Mouse (Mus musculus) heart, embryonic 14.5 days (tissue): ENCODE results near the gene Pglyrp1. TPM values are rescaled to one million over a fixed set of nuclear protein-coding genes. Genes with fewer than 3 reads are reported as not detected.

Experiments
- ATAC-seq: fragments of 200-750 bp; cut with Nextera tagmentation; 2 replicates; pipeline ENCODE4 v1.8.0; 2017; ENCODE audit warnings: low read depth, moderate TSS enrichment; ENCODE audit not compliant: insufficient number of reproducible peaks, insufficient read depth, low FRiP score
- H3K27ac ChIP-seq, 2 experiments: fragments of 200-500 bp in 1 of 2; fragments of 300-500 bp in 1 of 2; sonication (generic) in 1 of 2; replicated peaks in 1 of 2; 2 replicates each; pipeline ENCODE4 v1.5.1; 2012 to 2014; ENCODE audit warnings: low read depth in 2 of 2, low read length in 2 of 2, control low read depth in 1 of 2, mild to moderate bottlenecking in 1 of 2, mixed read lengths in 1 of 2; ENCODE audit not compliant: control insufficient read depth in 1 of 2, insufficient read depth in 1 of 2
- H3K27me3 ChIP-seq: fragments of 300-500 bp; sonication (generic); 2 replicates; pipeline ENCODE4 v1.6.1; 2014; ENCODE audit warnings: mild to moderate bottlenecking, low read length, control low read depth; ENCODE audit not compliant: control insufficient read depth, insufficient read depth
- H3K36me3 ChIP-seq: fragments of 300-500 bp; sonication (generic); 2 replicates; pipeline ENCODE4 v1.6.1; 2014; ENCODE audit warnings: mild to moderate bottlenecking, control low read depth, low read length, mixed read lengths; ENCODE audit not compliant: control insufficient read depth, insufficient read depth
- H3K4me1 ChIP-seq, 2 experiments: fragments of 200-500 bp in 1 of 2; fragments of 300-500 bp in 1 of 2; sonication (generic) in 1 of 2; 2 replicates each; pipeline ENCODE4 v1.6.1; 2012 to 2014; ENCODE audit warnings: low read length in 2 of 2, control low read depth in 1 of 2, mixed read lengths in 1 of 2; ENCODE audit not compliant: control insufficient read depth in 2 of 2, insufficient read depth in 2 of 2
- H3K4me2 ChIP-seq: fragments of 300-500 bp; sonication (generic); 2 replicates; pipeline ENCODE4 v1.6.1; 2014; ENCODE audit warnings: mild to moderate bottlenecking, low read length
- H3K4me3 ChIP-seq, 2 experiments: fragments of 200-500 bp in 1 of 2; fragments of 300-500 bp in 1 of 2; sonication (generic) in 1 of 2; 2 replicates each; pipeline ENCODE4 v1.5.1; 2012 to 2014; ENCODE audit warnings: low read length in 2 of 2, mild to moderate bottlenecking in 2 of 2, control low read depth in 1 of 2, low read depth in 1 of 2, moderate library complexity in 1 of 2; ENCODE audit not compliant: control insufficient read depth in 1 of 2, insufficient read depth in 1 of 2
- H3K9ac ChIP-seq: fragments of 300-500 bp; sonication (generic); 2 replicates; pipeline ENCODE4 v1.6.1; 2014; ENCODE audit warnings: mild to moderate bottlenecking, low read length
- H3K9me3 ChIP-seq: fragments of 300-500 bp; sonication (generic); 2 replicates; pipeline ENCODE4 v1.6.1; 2016; ENCODE audit warnings: low read length, control low read depth; ENCODE audit not compliant: control insufficient read depth
- WGBS: fragments of 180-500 bp; shearing (Covaris S2); extraction: QIAGEN DNeasy Blood & Tissue Kit; methylation state at CpG from one replicate; pipeline ENCODE4 v1.1.7; 2014; 5-methylcytosine and 5-hydroxymethylcytosine counted together
- polyA plus RNA-seq: library from polyadenylated mRNA; unstranded; fragments of >200 nt; fragmentation: Nextera tagmentation; extraction: Ambion mirVana; gene quantifications from 2 replicates; pipeline ENCODE4 v1.2.1, GENCODE M21; 2014

Pglyrp1 gene
- polyA plus RNA-seq, 1 experiment from 2014 or later = 1.8 TPM

DNA sequence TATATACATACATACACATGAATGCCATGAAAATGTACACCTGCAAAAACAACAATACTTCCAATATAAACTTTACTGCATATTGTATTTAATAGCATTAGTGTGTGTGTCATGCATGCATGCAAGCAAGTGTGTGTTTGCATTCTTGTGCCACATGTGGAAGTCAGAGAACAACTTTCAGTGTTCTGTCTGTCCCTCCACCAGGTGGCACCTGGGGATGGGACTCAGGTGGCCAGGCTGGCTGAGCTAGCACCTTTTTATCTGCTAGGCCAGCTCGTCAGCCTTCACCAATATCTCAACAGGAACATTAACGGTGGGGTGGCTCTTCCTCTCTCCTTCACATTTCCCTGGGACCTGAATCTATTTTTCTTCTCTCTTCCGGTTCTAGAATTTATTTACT, 31.4 kb downstream of the Pglyrp1 start:
- H3K9ac ChIP-seq = no peak overlapping the region
- H3K36me3 ChIP-seq = peaks cover 49% of the 10 kb centered on the region
- H3K27me3 ChIP-seq = no peaks in the 10 kb centered on the region
- H3K4me1 ChIP-seq = 0 out of 4 replicates have a peak, but pooled peaks cover 0 to under 1% of the 10 kb centered on the region in 2 experiments
- H3K4me3 ChIP-seq = no peak overlapping the region
- no peak for ATAC-seq
- no peak overlapping the region for H3K27ac ChIP-seq
- H3K9me3 ChIP-seq = no peaks in the 10 kb centered on the region
- 58% methylated on average over 3 of the region's 3 CpGs for WGBS
- H3K4me2 ChIP-seq = no peak overlapping the region

DNA sequence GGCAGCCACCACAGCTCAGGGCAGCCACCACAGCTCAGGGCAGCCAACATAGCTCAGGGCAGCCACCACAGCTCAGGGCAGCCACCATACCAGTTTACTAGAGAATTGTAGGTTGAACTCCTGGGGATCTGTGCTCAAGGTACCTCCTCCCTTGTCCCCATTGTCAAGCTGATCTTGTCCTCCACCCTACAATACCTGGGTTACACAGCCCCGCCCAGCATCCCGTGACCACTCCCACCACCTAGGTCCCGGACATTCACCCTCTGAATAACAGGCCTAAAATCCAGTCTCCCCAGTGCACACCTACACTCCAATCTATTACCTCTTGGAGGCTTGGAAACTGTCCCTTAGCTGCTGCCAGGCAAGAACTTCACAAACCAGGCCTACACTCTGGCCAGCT, 33.8 kb downstream of the Pglyrp1 start:
- WGBS = 86% methylated on average over 3 of the region's 3 CpGs
- no peak overlapping the region for H3K4me3 ChIP-seq
- H3K9ac ChIP-seq = no peak overlapping the region
- peaks cover 0 to 15% of the 10 kb centered on the region in 2 experiments; a peak in 2 of 4 replicates for H3K4me1 ChIP-seq
- ATAC-seq = no peak
- no peaks in the 10 kb centered on the region for H3K9me3 ChIP-seq
- H3K4me2 ChIP-seq = no peak overlapping the region
- H3K27me3 ChIP-seq = no peaks in the 10 kb centered on the region
- H3K27ac ChIP-seq = no peak overlapping the region
- H3K36me3 ChIP-seq = peaks cover 30% of the 10 kb centered on the region

DNA sequence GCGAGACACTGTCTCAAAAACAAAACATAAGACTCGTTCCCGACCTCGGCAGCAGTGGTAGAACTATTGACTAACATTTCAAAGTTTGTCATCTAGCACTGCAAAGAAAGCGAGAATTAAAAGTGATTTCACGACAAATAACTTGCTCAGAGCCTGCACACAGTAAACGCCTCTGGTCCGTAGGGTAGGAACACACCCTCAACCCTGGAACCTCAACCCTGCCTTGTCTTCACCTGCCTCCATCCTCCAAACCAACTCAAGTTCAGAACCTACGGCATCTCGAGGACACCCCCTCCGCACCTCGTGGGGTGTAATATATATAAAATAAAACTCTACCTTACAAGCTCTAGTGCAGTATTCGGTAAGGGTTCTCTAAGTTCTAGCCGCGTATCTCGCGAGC, 38.7 kb downstream of the Pglyrp1 start:
- Histone ChIP-seq H3K4me1 (peaks cover 2 to 20% of the 10 kb centered on the region in 2 experiments; a peak in 3 of 4 replicates), H3K36me3 (no peaks in the 10 kb centered on the region), H3K9ac (peak overlapping the region; percentile 80), H3K27ac (no peak overlapping the region), H3K4me2 (peak overlapping the region; percentile 87), H3K27me3 (no peaks in the 10 kb centered on the region), H3K4me3 (peak overlapping the region; percentile 76 to 94), H3K9me3 (no peaks in the 10 kb centered on the region)
- no peak for ATAC-seq
- 6% methylated on average over 17 of the region's 17 CpGs for WGBS

DNA sequence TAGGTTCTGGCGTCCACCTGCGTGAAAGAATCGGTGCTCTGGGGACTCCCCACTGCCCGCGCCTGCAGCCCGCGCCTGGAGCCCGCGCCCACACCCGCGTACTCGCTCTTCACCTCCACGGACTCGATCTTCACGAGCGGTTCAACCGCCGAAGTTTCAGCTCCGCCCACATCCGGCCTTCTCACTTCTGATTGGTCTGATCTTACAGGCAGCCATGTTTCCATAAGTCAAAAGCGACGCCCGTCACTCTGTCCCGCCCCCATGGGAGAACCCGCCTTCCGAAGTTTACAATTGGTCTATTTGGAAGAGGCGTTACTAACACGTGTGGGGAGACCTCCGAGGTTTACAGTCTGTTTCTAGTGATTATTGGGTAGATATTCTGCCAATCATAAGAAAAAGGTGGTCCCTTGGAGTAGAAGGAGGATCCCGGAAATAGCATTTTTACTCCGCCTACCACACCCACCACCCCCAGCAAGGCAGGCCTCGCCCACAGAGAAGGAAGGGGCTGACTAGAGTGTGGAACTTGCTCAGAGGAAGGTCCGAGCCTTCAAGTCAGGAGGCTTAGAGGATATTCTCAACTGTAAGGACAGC, 39.2 kb downstream of the Pglyrp1 start, which contains the start of gene Ccdc61:
Gene Ccdc61, minus strand, starts transcription at position 175 of the 591 bp plus-strand sequence.
- WGBS = under 1% methylated on average over 33 of the region's 33 CpGs
- no peaks in the 10 kb centered on the region for H3K27me3 ChIP-seq
- no peaks in the 10 kb centered on the region for H3K36me3 ChIP-seq
- H3K4me1 ChIP-seq = peaks cover 2 to 20% of the 10 kb centered on the region in 2 experiments; a peak in 3 of 4 replicates
- H3K27ac ChIP-seq = no peak within 1 kb of the TSS
- no peaks in the 10 kb centered on the region for H3K9me3 ChIP-seq
- peak within 1 kb of the TSS; percentile 87 for H3K4me2 ChIP-seq
- peak within 1 kb of the TSS; percentile 76 to 94 for H3K4me3 ChIP-seq
- ATAC-seq = peak; percentile 100
- peak within 1 kb of the TSS; percentile 80 for H3K9ac ChIP-seq

DNA sequence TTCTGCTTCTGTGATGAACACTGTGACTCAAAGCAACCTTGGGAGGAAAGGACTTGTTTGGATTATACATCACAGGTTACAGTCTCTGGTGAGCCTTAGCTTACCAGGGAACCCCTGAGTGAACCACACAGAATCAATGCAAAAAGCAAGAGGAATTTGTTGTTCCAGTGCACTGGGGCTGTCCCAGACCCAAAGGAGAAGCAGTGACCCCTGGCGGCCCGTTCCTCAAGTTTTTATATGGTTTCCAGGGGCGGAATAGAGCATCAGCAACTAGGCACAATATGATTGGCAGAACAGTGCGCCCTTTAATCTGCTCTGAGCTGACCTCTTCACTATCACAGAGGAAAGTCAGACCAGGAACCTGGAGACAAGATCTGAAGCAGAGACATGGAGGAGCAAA, 45.1 kb downstream of the Pglyrp1 start:
- 52% methylated on average over 4 of the region's 4 CpGs for WGBS
- no peaks in the 10 kb centered on the region for H3K9me3 ChIP-seq

DNA sequence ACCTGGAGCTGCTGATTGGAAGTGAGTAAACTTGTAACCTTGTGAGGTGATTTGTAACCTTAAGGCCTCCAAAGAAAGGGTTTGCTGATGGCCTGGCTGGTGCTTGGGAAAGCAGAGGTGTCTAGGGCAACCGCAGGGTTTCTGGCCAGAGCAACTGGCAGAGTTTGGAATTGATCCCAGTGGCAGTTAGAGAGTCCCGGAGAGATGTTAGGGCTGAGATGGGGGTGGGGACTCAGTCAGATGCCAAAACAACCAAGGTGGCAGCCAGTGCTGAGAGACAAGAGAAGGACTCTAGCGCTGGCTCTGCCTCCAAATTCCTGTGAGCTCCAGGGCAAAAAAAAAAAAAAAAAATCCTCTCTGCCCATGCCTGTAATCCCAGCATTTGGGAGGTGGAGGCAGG, 46.8 kb downstream of the Pglyrp1 start:
- no peak overlapping the region for H3K27ac ChIP-seq
- H3K9ac ChIP-seq = no peak overlapping the region
- H3K36me3 ChIP-seq = no peaks in the 10 kb centered on the region
- no peaks in the 10 kb centered on the region for H3K4me1 ChIP-seq
- no peak for ATAC-seq
- H3K9me3 ChIP-seq = no peaks in the 10 kb centered on the region
- H3K4me3 ChIP-seq = no peak overlapping the region
- 44% methylated on average over 3 of the region's 3 CpGs for WGBS
- no peak overlapping the region for H3K4me2 ChIP-seq
- peaks cover 10% of the 10 kb centered on the region for H3K27me3 ChIP-seq

More for the DNA sequence above, 45.1 kb downstream of the Pglyrp1 start:
- Histone ChIP-seq H3K4me3 (no peak overlapping the region), H3K9ac (no peak overlapping the region), H3K4me2 (no peak overlapping the region), H3K36me3 (no peaks in the 10 kb centered on the region), H3K27me3 (no peaks in the 10 kb centered on the region), H3K4me1 (no peaks in the 10 kb centered on the region), H3K27ac (no peak overlapping the region)
- ATAC-seq = no peak

DNA sequence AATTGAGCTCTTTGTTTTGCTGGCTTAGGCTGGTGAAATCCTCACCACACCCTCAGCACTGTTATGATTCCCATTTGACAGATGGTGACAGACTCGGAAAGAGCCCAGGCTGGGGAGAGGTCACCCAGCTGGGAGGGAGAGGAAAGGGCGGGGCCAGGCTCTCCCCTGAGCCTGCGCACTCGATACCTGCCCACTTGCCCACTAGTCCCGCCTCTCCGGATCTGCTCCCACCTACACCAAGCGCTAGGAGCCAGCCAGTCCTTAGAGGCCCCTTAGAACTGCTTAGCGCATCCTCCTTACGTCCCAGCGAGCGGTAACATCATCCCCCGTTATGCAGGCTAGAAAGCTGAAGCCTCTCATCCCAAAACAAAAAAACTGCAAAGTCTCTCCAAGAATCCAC, 49.9 kb downstream of the Pglyrp1 start:
- no peak for ATAC-seq
- Histone ChIP-seq H3K9ac (no peak overlapping the region), H3K4me1 (peaks cover 0 to 10% of the 10 kb centered on the region in 2 experiments; a peak in 1 of 4 replicates), H3K9me3 (no peaks in the 10 kb centered on the region), H3K4me2 (peak overlapping the region; percentile 27; the same call in 1 of the 2 replicates), H3K27me3 (peaks cover 37% of the 10 kb centered on the region), H3K36me3 (no peaks in the 10 kb centered on the region), H3K4me3 (no peak overlapping the region), H3K27ac (no peak overlapping the region)
- WGBS = 1% methylated on average over 12 of the region's 12 CpGs

DNA sequence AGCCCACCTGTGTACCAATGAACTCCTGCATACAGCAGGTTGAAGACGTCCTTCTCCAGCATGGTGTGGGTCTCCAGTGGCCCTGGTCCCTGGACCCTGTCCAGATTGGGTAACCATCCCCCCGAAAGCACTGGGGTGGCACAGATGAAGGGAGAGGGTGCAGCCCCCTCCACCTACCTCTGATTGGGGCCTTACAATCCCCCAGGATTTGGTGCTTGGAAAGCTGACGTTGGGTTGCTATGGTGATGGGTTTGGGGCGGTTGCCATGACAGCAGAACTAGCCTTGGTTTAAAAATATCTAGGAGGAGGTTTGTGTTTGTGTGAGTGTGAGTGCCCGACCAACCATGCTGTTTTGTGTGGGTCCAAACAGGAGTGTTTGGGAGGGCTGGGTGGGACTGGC, 51.7 kb downstream of the Pglyrp1 start:
- peaks cover 55% of the 10 kb centered on the region for H3K27me3 ChIP-seq
- 44% methylated on average over 5 of the region's 5 CpGs for WGBS

More for the DNA sequence above, 51.7 kb downstream of the Pglyrp1 start:
- H3K27ac ChIP-seq = no peak overlapping the region
- no peaks in the 10 kb centered on the region for H3K9me3 ChIP-seq
- no peaks in the 10 kb centered on the region for H3K36me3 ChIP-seq
- H3K9ac ChIP-seq = no peak overlapping the region
- ATAC-seq = no peak
- H3K4me2 ChIP-seq = no peak overlapping the region
- H3K4me3 ChIP-seq = no peak overlapping the region
- H3K4me1 ChIP-seq = peaks cover 0 to 12% of the 10 kb centered on the region in 2 experiments; a peak in 1 of 4 replicates
